In the genomic region with DNA sequence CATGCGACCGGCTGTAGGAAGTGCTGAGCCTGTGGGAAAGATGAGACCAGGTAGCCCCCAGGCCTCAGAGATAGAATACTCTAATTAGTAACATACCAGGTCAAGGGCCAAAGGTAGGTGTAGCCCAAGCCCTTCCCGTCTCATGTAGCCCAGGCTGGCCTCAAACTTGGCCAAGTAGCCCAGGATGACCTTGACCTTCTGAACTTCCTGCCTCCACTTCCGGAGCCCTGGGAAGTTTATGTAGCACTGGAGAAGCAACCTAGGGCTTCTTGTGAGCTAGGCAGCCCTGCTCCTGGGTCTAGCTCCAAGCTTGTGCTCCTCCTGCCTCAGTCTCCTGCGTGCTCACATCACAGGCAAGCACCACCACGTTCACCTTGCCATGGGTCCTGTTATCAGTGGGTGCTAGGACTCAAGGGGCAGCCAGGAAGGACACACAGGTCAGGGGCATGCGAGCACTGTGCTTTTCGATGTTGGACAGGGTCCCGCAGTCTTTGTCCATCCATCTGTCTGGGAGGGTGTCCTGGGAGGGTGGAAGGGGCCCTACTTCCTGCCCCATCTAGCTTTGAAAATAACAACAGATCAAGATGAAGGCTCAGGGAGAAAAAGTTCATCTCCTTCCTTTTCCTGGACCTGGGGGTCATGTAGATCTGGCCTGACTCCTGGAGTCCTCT, we compare ENCODE assay signal across 8 mouse cellular contexts. TPM values are rescaled to one million over a fixed set of nuclear protein-coding genes. Genes with fewer than 3 reads are reported as not detected.
A peak's percentile ranks its signal among the peaks of the same experiment; 100 is the strongest.
DNase-seq lines count a peak whose midpoint lies in the region; ATAC-seq and TF ChIP-seq lines count a peak whose summit lies in the region.

No protein-coding gene starts in this region.

- TF ChIP-seq CTCF in spleen, adult 2 months (IDR thresholded peaks at IDR 0.05; ENCODE audit: extremely low read depth, insufficient read depth, insufficient read length, insufficient replicate concordance), result no peak

- 61% methylated on average over 9 of the region's 9 CpGs for WGBS in spleen, adult 2 months
- WGBS in limb, embryonic 14.5 days, result 91% methylated on average over 9 of the region's 9 CpGs

- H3K36me3 ChIP-seq in erythroblast, embryonic 14.5 days (ENCODE audit: control insufficient read depth), result peaks cover 60% of the 10 kb centered on the region
- peaks cover 23% of the 10 kb centered on the region for H3K36me3 ChIP-seq in spleen, adult 2 months (ENCODE audit: control insufficient read depth, insufficient read depth, low read length)
- H3K36me3 ChIP-seq in limb, embryonic 14.5 days (ENCODE audit: control insufficient read depth, insufficient read depth, low read length), result peaks cover 21% of the 10 kb centered on the region

- H3K4me3 ChIP-seq in erythroblast, embryonic 14.5 days (replicated peaks), result peak overlapping the region; percentile 97
- peak overlapping the region; percentile 84 for H3K4me3 ChIP-seq in spleen, adult 2 months (ENCODE audit: extremely low read depth, insufficient read depth, insufficient read length)
- H3K4me3 ChIP-seq in limb, embryonic 14.5 days (replicated peaks; ENCODE audit: low read length), result peak overlapping the region; percentile 60

- H3K9me3 ChIP-seq in erythroblast, embryonic 14.5 days (ENCODE audit: control insufficient read depth, low read length), result peaks cover 59% of the 10 kb centered on the region
- no peaks in the 10 kb centered on the region for H3K9me3 ChIP-seq in limb, embryonic 14.5 days (ENCODE audit: control insufficient read depth, low read length)

- DNase-seq in spleen, adult 2 months (ENCODE audit: low read depth in 1 of 2, low spot score in 2 of 2), result no peak
- DNase-seq in spleen, adult 12 weeks (ENCODE audit: low spot score), result no peak
- DNase-seq in limb, embryonic 14.5 days (ENCODE audit: low spot score), result no peak
- DNase-seq in embryo, embryonic 11 days, result no peak
- DNase-seq in left cerebral cortex, postnatal 4 days, result no peak
- no peak for DNase-seq in adrenal gland, postnatal 36 days

- peak overlapping the region; percentile 67 for H3K4me2 ChIP-seq in limb, embryonic 14.5 days (replicated peaks; ENCODE audit: low read depth, low read length, severe bottlenecking)

- peaks cover 35% of the 10 kb centered on the region; the same call in 1 of the 2 replicates for H3K27me3 ChIP-seq in erythroblast, embryonic 14.5 days (ENCODE audit: control insufficient read depth)
- no peaks in the 10 kb centered on the region for H3K27me3 ChIP-seq in spleen, adult 2 months (ENCODE audit: control insufficient read depth, insufficient read depth, low read length)
- no peaks in the 10 kb centered on the region for H3K27me3 ChIP-seq in limb, embryonic 14.5 days (ENCODE audit: control insufficient read depth, insufficient read depth, low read length)

- intact Hi-C loops in left cerebral cortex, postnatal 4 days (cut with DNase I), result loop anchor here (5.0 kb wide), 1 partner anchor 103 kb away; no protein-coding TSS in a partner anchor

- ATAC-seq in erythroblast, adult 5-6 weeks (replicated peaks; ENCODE audit: low FRiP score, poor library complexity, severe bottlenecking), result no peak
- no peak for ATAC-seq in limb, embryonic 14.5 days (ENCODE audit: low FRiP score, low read depth)

- H3K4me1 ChIP-seq in erythroblast, embryonic 14.5 days (ENCODE audit: control insufficient read depth), result peaks cover 60% of the 10 kb centered on the region
- H3K4me1 ChIP-seq in spleen, adult 2 months (ENCODE audit: control insufficient read depth, insufficient read depth, insufficient read length), result peaks cover 8% of the 10 kb centered on the region; the same call in 1 of the 2 replicates
- peaks cover 11% of the 10 kb centered on the region; the same call in 1 of the 2 replicates for H3K4me1 ChIP-seq in limb, embryonic 14.5 days (ENCODE audit: control insufficient read depth, insufficient read depth, low read length)

- H3K9ac ChIP-seq in limb, embryonic 14.5 days (ENCODE audit: low read depth, low read length, severe bottlenecking), result peak overlapping the region; percentile 83

- H3K27ac ChIP-seq in spleen, adult 2 months (ENCODE audit: insufficient read depth, low read length), result peak overlapping the region; percentile 10; the same call in 1 of the 2 replicates
- H3K27ac ChIP-seq in limb, embryonic 14.5 days (replicated peaks; ENCODE audit: low read depth, low read length), result no peak overlapping the region

- no peak for TF ChIP-seq POLR2A in spleen, adult 2 months (IDR thresholded peaks at IDR 0.05; ENCODE audit: low read depth, low read length)
- TF ChIP-seq POLR2A in limb, embryonic 14.5 days (IDR thresholded peaks at IDR 0.05; ENCODE audit: borderline replicate concordance, extremely low read depth, insufficient read depth, insufficient read length), result no peak

RNA-seq across cellular contexts. Expression of a gene that starts 1.0 kb away (rescaled TPM):
- 3.3 and 3.5 TPM in 2 replicates for polyA plus RNA-seq in erythroblast, embryonic 14.5 days (2012)
- total RNA-seq in erythroblast, adult 5-6 weeks (2015; ENCODE audit: low replicate concordance), result 128 and 178 TPM in 2 replicates
- 253 and 303 TPM in 2 replicates for total RNA-seq in erythroblast, adult 5-6 weeks (2017; ENCODE audit: low replicate concordance)
- 26.6 and 28.6 TPM in 2 replicates for polyA plus RNA-seq in spleen, adult 2 months (2012; rRNA removed)
- 3.1 and 4.0 TPM in 2 replicates for polyA plus RNA-seq in limb, embryonic 14.5 days (2012; rRNA removed)
- polyA plus RNA-seq in limb, embryonic 14.5 days (2014; fragmentation: Nextera tagmentation; extraction: Ambion mirVana), result 9.1 and 9.5 TPM in 2 replicates
- total RNA-seq in left cerebral cortex, postnatal 4 days (2021), result 1 to 10 TPM; 4.1 to 5.6 TPM
- 10 to 100 TPM; 40.9 to 44.8 TPM for total RNA-seq in adrenal gland, postnatal 36 days (2021)

RNA-seq across cellular contexts. Expression of a gene that starts 34.1 kb away (rescaled TPM):
- not detected in 2 replicates for polyA plus RNA-seq in erythroblast, embryonic 14.5 days (2012)
- not detected in 2 replicates for total RNA-seq in erythroblast, adult 5-6 weeks (2015; ENCODE audit: low replicate concordance)
- not detected in 2 replicates for total RNA-seq in erythroblast, adult 5-6 weeks (2017; ENCODE audit: low replicate concordance)
- polyA plus RNA-seq in spleen, adult 2 months (2012; rRNA removed), result 0.07 TPM in 1 of 2 replicates, not detected in the other
- polyA plus RNA-seq in limb, embryonic 14.5 days (2012; rRNA removed), result not detected in 2 replicates
- not detected in 2 replicates for polyA plus RNA-seq in limb, embryonic 14.5 days (2014; fragmentation: Nextera tagmentation; extraction: Ambion mirVana)
- not detected for total RNA-seq in left cerebral cortex, postnatal 4 days (2021)
- total RNA-seq in adrenal gland, postnatal 36 days (2021), result not detected

RNA-seq across cellular contexts. Expression of a gene that starts 43.0 kb away (rescaled TPM):
- not detected in 2 replicates for polyA plus RNA-seq in erythroblast, embryonic 14.5 days (2012)
- 0.21 TPM in 1 of 2 replicates, not detected in the other for total RNA-seq in erythroblast, adult 5-6 weeks (2015; ENCODE audit: low replicate concordance)
- 0.84 TPM in 1 of 2 replicates, not detected in the other for total RNA-seq in erythroblast, adult 5-6 weeks (2017; ENCODE audit: low replicate concordance)
- 1.6 and 2.1 TPM in 2 replicates for polyA plus RNA-seq in spleen, adult 2 months (2012; rRNA removed)
- polyA plus RNA-seq in limb, embryonic 14.5 days (2012; rRNA removed), result 3.9 and 4.5 TPM in 2 replicates
- polyA plus RNA-seq in limb, embryonic 14.5 days (2014; fragmentation: Nextera tagmentation; extraction: Ambion mirVana), result 0.40 and 0.48 TPM in 2 replicates
- total RNA-seq in left cerebral cortex, postnatal 4 days (2021), result under 1 TPM; 0.60 TPM
- total RNA-seq in adrenal gland, postnatal 36 days (2021), result 10 to 100 TPM in 1 of 2 experiments, 1 to 10 TPM in 1; 3.5 to 11.2 TPM

Comparison
In these comparisons a context has a peak if more than half of its experiments do, and no peak if none do; other contexts are left out.
1. RNA of a gene that starts 1.0 kb away (total RNA-seq): 128 to 303 TPM in erythroblast, adult 5-6 weeks and 40.9 to 44.8 TPM in adrenal gland, postnatal 36 days; 4.1 to 5.6 TPM in left cerebral cortex, postnatal 4 days; every median in the first group is over 4 times any median in the second.
2. Peak in every context shown above with its lines, with median percentiles within 50 percentile points of each other: H3K4me3 ChIP-seq.